Mouse (Mus musculus) kidney, adult 9 months (tissue): ENCODE measurements around the gene Sema6d.
A peak's percentile ranks its signal among the peaks of the same experiment; 100 is the strongest.
"Not testable (repeated sequence)": the region's sequence is repeated elsewhere in the genome, so short reads cannot be mapped to it uniquely, and the experiment has no call there.

Experiments
- DNase-seq: peaks from one replicate; pipeline ENCODE4 v3.0.0; 2022

Gene Sema6d

DNA sequence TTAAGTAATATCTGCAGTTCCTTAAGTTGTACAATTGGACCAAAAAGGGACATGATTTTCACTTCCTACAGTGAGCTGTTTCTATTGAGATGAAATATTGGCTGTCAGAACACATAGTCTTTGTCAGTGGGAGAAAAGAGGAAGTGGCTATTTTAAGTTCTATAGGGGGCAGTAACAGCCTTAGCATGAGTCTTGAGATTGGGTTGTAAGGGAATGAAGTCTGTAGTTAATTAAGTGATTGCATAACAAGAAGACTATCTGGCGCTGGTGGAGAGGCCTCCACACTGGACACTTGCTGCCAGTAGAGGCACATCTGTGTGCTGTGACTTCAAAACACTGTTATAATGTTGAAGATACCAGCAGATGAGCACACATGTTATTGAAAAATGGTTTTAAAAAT, 209.1 kb downstream of the Sema6d start:
- DNase-seq, result peak; percentile 15

DNA sequence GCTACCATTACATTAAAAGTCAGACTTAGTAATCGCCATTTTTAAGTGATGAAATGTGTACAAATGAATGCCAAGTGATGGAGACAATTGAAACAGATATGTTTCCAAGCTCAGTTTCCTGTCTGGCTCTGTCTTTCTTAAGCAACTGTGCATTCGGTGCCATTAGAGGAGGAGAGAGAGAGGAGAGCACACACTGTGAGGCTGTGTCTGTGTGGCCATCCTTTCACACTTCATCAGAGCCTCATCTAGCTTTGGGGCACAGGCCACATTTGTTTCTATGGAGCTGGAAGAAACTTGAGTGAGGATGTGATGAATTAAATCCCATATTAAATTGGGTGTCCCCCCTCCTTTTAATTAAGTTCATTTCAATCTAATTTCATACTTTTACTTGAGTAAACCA, 218.8 kb downstream of the Sema6d start:
- no peak for DNase-seq

DNA sequence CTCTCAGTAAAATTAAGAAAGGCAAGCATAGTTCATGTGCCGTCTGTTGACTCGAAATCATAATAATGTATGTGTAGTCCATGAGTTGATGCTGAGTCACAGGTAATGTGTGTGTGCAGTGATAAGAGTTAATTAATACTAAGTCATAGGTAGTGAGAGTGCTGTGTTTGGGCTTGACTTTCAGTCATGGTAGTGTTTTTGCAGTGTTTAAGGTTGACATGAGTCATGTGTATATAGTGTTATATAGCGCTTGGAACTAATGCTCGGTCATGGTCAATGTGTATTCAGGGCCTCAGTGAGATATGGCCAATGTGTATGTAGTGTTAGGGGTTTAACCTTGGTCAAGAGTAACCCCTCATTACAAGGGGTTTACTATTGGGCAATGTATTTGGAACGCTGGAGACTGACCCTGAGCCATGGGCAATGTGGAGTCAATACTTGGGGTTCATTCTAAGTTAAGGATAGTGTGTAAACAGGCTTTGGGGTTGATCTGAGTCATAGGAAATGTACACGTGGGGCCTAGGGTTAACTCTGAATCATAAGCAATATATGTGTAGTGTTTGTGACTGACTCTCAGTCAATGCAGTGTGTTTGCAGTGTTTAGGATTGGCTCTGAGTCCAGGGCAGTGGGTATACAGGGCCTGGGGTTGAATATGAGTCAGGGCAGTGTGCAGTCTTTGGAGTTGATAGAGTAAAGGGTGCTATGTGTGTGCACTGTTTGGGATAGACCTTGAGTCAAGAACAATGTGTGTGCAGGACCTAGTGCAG, 219.8 kb downstream of the Sema6d start:
- DNase-seq, result no peak

DNA sequence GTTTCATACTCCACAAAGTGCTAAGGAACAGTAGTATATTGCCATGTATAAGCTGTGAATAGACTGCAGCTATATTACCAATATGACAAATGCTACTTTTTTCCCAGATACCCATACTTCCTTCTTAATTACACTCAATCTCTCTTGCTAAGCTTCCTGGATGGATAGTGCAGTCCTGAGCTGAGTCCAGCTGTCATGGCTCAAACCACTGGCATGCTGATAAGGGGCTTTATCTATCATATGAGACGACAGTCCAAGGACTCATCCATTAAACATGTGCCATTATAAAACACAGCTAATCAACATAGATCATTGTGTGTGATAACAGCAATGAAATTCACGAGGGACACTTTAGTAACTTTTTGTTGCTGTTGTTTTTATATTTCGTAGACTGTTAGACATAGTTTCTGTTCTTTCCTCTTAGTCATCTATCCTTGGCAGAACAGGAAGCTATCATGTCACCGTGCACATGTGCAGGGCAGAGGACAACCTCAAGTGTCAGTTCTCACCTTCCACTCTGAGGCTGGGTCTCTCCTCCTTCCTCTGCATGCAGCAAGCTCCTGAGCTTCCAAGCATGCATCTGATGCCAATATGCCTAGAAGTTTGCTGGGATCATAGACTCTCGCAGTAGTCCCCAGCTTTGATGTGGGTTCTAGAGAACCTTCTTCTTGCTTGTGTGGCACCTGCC, 232.9 kb downstream of the Sema6d start:
- no peak for DNase-seq

DNA sequence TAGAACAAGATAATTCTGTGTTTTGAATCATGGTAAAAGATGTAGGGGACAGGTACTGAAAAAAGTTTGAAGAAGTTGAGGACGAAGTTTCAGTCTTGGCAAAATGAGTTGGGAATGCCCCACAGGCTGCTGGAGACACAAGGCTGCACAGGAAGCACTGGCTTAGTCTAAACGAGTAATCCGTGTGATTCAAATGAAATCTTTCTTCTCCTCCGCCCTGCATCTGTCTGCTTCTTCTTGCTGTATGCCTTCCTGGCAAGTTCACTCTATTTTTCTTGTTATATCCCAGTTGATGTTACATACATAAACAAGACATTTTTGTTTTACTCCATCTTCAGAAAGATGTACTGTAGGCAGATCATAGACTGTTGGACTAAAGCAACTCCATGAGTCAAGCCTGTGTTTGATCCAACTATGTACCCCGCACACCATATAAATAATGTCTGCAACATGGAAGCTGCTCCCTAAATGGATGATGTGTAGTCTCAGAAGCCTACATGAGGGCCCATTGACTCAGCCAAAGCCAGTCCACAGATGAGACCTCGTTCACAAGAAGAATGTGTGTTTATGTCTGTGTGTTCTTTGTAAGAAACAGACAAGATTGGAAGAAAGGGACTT, 234.4 kb downstream of the Sema6d start:
- DNase-seq, result no peak

DNA sequence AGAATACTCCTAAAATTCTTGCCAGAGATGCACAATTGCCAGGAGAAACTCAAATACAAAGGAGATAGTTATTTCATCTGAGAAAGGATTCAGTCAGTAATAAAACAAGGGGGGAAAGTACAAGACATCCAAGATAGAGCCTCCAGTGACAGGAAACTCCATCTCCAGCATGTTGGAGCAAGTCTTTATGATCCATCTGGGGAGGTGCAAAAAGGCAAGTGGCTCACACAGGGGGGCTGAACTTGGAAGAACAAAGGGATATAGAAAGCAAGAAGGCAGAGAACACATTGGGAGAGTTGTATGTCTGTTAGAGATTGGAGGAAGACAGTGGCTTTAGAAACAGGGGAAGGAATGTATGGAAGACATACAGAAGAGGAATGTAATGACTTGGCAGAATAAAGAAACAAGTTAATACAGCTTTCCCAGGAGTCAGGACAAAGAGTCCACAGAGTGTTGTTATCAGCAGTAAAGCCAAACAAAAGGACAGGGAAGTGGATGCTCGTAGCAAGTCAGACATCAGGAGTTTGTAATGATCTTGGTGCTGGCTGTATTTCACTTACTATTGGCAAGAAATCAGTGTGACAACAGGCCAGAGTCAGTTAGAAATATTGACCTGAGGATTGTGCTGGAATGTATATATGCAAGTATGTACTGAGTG, 239.8 kb downstream of the Sema6d start:
- DNase-seq, result no peak

DNA sequence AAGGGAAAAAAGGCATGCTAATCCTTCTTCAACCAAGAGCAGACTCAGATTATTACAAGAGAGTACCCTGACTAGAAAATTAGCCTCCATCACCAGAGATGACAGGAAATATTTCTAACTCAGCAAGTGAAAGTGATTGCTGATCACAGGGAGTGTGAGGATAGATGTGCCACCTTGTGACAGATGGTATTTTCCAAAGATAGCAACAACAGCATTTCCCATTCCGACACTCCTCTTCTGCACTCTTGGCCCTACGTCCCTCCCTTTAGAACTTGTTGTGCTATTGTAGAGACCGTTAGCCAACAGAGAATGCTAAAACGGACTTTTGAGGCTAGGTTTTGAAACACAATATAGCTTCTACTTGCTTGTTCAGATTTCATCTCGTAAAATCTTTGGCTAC, 243.1 kb downstream of the Sema6d start:
- DNase-seq, result no peak

DNA sequence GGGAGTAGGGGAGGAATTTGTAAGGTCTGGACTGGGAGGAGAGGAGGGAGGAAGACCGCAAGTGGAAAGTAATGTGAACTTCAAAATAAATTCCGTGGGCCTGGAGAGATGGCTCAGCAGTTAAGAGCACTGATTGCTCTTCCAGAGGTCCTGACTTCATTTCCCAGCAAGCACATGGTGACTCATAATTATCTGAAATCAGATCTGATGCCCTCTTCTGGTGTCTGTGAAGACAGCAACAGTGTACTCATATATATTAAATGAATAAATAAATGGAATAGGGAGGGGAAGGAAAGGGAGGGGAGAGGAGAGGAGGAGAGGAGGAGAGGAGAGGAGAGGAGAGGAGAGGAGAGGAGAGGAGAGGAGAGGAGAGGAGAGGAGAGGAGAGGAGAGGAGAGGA, 244.9 kb downstream of the Sema6d start:
- DNase-seq, result not testable (repeated sequence)

DNA sequence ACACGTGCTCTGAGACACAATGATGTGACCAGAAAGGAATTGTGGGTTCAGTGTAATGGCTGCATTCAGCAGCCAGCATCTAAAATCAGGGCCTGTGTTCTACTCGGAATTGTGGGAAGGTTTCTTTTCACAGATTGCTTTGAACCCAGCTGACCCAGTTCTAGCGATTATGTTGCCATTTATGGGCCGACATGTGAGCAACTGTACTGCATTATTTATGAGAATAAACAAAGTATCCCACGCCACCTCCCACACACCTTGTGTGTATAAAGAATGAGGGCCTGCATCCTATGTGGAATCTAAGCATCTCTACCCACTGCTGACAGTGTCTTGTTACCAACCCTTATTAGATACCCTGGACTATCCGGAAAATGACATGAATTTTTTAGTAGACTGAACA, 248.5 kb downstream of the Sema6d start:
- no peak for DNase-seq

DNA sequence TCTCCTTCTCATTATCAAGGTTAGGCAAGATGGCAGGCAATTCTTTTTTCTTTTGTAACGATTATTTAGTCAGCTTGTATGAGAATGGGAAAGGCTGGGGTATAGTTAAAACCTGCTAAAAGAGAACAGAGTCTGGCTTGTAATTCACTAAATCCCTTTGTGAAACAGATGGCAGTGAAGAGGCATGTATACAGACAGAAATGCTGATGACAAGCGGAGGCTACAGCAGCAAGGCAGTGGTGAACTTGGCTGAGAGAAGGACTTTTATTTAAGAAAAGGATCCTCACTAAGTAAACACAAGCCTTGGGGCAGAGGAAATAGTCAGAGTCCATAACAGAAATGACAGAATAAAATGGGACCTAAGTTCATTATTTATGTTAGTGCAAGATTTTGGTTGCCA, 264.4 kb downstream of the Sema6d start:
- no peak for DNase-seq

DNA sequence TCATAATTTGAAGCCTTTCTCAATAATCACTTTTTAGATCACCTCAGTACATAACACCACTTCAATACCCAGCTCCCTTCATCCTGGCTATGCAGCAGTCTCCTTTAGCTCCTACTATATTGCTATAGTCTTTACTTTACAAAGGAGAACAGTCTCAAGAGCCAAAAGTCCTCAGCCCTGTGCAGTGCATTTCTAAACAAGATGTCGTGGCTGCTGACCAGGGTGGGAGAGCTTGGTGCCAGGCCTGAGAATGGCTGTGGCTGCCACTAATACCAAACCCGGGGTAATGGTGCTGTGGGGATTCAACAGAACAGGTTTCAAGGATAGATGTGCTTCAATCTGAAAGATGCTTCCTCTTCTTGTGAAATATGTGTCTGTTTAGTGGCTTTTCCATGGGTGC, 264.9 kb downstream of the Sema6d start:
- DNase-seq, result no peak

DNA sequence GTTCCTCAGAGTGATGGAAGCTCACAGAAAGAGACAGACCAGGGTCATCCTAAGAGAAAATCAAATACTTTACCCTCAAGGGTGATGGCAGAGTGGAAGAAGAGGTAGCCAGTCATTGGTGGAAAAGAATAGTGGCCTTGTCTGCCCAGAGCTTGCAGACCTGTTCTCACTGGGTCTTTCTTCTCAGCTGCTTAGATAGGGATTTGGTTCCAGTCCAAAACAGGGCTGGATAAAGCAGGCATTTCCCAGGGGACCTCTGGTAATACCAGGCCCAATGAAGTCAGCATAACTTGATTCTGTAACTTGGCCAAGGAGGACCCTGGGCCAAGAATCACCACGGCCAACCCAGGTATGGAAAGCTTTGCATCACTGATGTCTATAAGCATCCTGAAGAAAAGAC, 279.5 kb downstream of the Sema6d start:
- no peak for DNase-seq

DNA sequence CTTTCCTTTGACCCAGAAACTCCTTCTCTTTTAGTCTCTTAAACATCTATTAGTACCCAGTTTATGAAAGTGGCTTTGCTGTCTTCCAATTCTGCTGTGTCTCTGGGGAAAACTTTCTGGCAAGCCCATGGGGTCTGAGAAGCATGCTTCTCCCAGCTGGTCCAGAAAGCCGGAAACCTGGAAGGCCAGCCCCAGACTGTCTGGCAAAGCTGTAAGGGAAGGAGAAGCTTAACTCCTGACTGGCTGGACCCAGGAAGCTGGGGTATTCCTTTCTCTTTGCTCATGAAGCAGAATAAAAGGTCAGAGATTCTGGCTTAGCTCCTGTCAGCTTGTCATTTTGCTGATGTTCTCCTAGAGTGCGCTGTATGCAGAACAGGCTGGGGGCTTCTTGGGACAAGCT, 280.2 kb downstream of the Sema6d start:
- DNase-seq, result peak; percentile 66

DNA sequence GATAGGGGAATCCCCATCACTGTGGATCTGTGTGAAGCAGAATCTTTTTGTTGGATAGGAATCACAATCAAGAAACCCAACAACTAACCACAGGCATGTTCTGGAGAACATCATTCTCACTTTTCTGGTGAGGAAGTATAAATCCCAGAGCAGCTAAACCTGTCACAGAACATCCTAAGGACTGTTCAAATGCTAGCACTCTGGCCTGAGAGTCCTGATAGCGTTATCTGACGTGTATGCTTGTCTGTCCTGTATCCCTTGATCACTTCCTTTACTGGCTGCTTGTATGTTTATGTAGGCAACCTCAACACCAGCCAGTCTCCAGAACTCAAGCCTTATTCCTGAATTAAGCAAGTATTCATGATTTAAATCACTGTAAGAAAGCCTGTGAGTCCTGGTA, 281.6 kb downstream of the Sema6d start:
- DNase-seq, result no peak

DNA sequence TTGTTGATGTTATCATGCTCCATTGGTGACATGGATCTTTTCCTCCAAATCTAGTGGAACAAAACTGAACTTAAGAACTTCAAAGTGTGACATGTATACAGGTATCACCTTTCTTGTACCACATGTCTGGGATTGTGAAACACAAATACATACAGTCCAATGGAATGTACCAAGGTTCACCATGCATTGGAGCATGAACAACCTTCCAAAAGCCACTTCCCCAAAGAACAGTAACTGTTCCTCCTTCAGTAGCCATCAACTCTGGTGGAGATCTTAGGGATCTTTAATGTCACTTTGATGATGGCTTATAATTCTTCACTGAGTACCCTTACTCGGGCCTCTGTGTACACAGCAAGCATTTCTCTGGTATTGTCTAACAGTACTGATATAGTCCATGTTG, 295.3 kb downstream of the Sema6d start:
- no peak for DNase-seq

DNA sequence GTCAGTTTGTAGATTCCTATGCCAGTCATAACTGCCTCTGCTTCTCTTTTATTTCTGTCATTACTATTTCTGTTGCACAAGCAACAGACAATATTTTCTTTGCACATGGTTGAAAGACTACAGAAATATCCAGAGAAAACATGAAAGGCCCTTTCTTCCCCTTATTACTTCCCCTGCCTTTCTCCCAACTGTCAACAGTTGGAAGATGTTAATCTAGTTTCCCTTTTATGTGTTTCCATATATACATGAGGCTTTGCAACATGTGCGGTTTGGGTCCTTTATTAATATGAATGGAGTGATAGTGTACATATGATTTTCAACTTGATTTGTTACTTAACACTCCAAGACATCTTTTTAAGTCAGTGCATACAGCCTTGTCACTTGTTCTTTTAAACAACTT, 296.0 kb downstream of the Sema6d start:
- no peak for DNase-seq

DNA sequence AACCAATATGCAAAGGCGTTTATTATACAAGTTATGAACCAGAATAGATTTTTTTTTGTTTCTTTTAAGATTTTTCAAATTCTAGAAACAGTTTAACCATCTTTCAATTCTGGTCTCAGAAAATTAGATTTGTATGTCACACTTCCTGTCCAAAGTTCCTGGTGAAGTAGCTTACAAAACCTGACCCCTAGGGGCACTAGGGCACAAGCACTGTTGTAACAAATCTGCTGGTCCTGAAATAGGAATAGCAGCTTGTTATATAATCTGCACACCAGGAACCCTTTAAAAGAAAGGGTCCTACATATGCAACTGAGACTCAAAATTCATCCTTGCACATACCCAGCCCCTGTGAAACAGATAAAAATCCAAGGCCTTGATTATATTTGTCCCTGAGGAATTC, 298.5 kb downstream of the Sema6d start:
- DNase-seq, result peak; percentile 8

DNA sequence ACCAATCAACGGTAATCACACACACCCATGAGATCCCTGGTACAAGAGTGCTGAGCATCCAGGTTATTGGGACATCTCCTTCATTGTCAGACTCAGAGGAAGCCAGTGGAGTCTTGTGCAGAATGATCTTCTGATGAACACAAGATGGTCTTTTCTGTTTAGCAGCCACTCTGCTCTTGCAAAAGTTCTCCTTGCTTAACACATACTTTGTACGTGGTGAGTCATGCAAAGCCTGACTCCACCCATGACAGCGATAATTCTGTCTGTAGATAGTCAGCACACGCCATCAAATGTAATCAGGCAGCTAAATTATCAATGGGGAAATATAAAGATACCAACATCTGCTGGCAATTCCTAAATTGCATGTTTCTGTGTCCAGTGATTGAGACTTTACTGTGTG, 307.0 kb downstream of the Sema6d start:
- no peak for DNase-seq

DNA sequence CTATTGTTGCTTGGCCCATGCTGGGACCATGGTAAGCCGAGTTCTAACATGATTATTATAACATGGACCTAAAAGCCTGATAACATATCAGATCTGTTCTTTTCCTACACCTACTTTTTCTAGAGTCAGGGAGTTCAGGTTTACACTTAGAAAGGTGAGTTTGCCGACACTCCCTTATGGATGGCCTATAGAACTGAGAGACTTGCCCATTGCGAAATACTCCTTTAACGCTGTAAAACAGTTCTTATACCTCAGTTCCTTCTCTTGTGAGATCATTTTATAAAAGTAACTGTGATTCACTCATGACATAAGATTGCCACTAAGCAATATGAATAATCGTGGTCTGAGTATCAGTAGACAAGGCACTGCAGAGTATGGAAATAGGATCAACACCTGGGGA, 307.5 kb downstream of the Sema6d start:
- no peak for DNase-seq

DNA sequence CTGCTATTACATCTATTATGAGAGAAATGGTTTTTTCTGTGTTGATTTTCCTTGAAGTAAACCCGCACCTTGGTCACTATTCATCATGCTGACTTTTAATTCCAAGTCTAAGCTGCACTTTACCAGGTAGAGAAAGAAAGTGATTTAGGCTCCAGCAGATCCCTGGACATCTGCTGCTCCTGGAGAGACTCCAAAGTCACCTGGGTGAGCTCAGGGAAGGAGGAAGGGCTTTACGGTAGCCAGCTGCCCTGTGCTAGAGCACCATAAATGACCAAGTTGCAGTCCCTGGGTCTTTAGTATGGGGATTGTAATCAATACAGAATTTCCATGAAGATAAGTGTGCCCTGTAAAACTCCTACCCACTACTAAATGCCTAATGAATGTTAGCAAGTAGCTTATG, 309.8 kb downstream of the Sema6d start:
- DNase-seq, result no peak

DNA sequence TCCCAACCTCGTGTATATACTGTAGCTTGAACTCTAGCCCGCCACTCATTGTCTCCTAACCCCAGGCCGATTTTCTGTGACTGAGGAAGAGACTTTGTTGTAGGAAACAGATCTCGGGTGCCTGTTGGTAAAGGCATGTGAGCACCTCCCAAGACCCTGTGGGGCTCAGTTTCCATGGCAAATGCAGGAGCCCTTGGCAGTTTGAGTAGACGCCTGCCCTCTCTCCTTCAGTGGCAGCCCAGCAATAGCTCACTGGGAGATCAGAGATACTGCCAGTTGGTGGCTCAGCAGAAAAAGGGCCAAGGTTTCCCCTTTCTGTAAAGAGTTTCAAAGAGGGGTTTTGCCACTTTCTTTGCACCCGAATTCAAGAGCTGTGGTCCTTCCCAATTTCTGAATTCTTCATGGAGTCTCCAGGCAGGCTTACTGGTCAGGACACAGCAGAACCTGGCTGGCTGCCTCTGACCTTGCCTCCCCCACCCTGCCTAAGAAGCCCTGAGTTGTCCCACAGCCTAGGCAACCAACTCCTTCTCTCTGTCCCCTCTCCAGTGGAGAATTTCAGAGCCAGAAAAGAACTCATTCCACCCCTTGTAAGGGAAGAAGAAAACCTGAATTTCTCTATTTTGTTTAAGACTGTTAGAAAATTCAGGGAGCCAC, 312.1 kb downstream of the Sema6d start:
- no peak for DNase-seq

DNA sequence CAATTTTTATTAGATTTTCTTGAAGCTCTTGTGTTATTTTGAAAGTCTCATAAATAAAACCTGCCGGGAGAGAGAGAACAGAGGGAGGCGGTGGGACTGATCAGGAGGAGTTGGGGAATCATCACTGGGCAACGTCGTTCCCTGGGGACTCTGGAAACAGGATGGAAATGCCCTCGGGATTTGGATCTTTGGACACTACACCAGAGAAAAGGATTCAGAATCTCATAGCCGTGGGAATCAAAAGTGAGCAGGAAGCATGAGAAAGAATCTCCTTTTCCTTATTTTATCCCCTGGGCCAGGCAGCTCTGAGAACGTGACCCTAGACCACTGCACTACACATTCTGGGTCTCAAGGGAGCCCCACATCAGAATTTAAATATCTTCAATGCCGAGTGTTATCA, 313.8 kb downstream of the Sema6d start:
- no peak for DNase-seq

DNA sequence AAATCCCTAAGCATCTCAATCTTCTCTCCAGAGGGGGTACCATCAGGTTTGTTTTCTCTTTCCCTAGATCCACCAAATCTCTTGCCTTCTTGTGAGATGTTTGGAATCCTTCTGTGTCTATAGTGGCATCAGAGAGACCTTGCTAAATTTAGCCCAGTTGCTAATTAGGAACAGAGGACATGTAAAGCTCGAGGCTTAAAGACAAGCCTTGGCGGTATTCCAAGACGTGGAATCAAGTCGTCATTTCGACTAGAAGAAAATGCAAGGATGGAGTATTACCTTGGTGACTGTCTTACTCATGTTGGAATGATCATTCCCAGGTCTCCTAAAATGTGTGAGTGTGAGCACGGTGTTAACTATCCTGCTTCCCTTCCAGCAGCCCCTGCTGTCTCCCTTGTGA, 314.2 kb downstream of the Sema6d start:
- DNase-seq, result no peak
